Mouse (Mus musculus): ENCODE results near the gene Acod1.

DNA sequence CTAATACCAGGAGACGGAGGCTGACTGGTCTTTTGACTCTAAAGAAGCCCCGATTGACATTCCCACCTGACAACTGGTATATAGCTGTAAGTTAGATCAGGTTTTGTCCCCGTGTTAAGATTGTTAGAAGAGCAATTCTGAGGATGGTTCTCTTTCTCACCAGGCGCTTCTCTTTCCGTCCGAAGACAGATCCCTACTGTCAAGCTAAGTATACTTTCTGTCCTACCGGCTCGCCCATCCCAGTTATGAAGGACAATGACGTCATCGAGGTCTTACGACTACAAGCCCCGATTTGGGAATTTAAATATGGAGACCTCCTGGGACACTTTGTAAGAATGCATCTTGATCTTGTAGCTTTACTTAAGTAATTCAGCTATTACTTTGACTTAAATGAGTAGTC, 24.7 kb downstream of the Acod1 start:
- TF ChIP-seq CTCF (conservative IDR thresholded peaks at IDR 0.05; ENCODE audit: low read length) (no peak), POU5F1 (IDR thresholded peaks at IDR 0.05; ENCODE audit: borderline replicate concordance, low read length) (no peak), NANOG (IDR thresholded peaks at IDR 0.05; ENCODE audit: borderline replicate concordance, low read length) (no peak)

Measured in E14TG2a.4 (cell line).